Mouse (Mus musculus) midbrain, embryonic 16.5 days (tissue): ENCODE results near the gene Dip2b. TPM values are rescaled to one million over a fixed set of nuclear protein-coding genes. Genes with fewer than 3 reads are reported as not detected.

Source experiments
- ATAC-seq: fragments of 200-750 bp; cut with Nextera tagmentation; 2 replicates; pipeline ENCODE4 v1.8.0; 2017; ENCODE audit warnings: moderate TSS enrichment
- H3K27ac ChIP-seq: fragments of 300-500 bp; sonication (generic); 2 replicates; pipeline ENCODE4 v1.5.1; 2014; ENCODE audit warnings: mild to moderate bottlenecking, low read length, mixed read lengths
- H3K27me3 ChIP-seq: fragments of 300-500 bp; sonication (generic); 2 replicates; pipeline ENCODE4 v1.6.1; 2014; ENCODE audit warnings: low read depth, low read length, mixed read lengths; ENCODE audit not compliant: control insufficient read depth, insufficient read depth
- H3K36me3 ChIP-seq: fragments of 300-500 bp; sonication (generic); 2 replicates; pipeline ENCODE4 v1.6.1; 2014; ENCODE audit warnings: mild to moderate bottlenecking, low read length, moderate library complexity, mixed read lengths; ENCODE audit not compliant: control insufficient read depth, insufficient read depth
- H3K4me1 ChIP-seq: fragments of 300-500 bp; sonication (generic); 2 replicates; pipeline ENCODE4 v1.6.1; 2014; ENCODE audit warnings: mild to moderate bottlenecking, low read length, mixed read lengths; ENCODE audit not compliant: control insufficient read depth, insufficient read depth
- H3K4me2 ChIP-seq: fragments of 300-500 bp; sonication (generic); 2 replicates; pipeline ENCODE4 v1.6.1; 2014; ENCODE audit warnings: mild to moderate bottlenecking, low read length, mixed read lengths
- H3K4me3 ChIP-seq: fragments of 300-500 bp; sonication (generic); 2 replicates; pipeline ENCODE4 v1.5.1; 2014; ENCODE audit warnings: low read depth, mild to moderate bottlenecking, low read length, moderate library complexity, mixed read lengths
- H3K9ac ChIP-seq: fragments of 300-500 bp; sonication (generic); 2 replicates; pipeline ENCODE4 v1.6.1; 2014; ENCODE audit warnings: low read depth, low read length, mixed read lengths
- H3K9me3 ChIP-seq: fragments of 300-500 bp; sonication (generic); replicated peaks from 2 replicates; pipeline ENCODE4 v1.6.1; 2014; ENCODE audit warnings: mild to moderate bottlenecking, low read length, mixed read lengths; ENCODE audit not compliant: control insufficient read depth, poor library complexity, severe bottlenecking
- WGBS: fragments of 180-500 bp; shearing (Covaris S2); extraction: QIAGEN DNeasy Blood & Tissue Kit; methylation state at CpG from one replicate; pipeline ENCODE4 v1.1.7; 2014; 5-methylcytosine and 5-hydroxymethylcytosine counted together
- polyA plus RNA-seq: library from polyadenylated mRNA; unstranded; fragments of >200 nt; fragmentation: Nextera tagmentation; extraction: Ambion mirVana; gene quantifications from 2 replicates; pipeline ENCODE4 v1.2.1, GENCODE M21; 2015

The Dip2b gene
- polyA plus RNA-seq, 1 experiment from 2014 or later = 16.5 TPM

DNA sequence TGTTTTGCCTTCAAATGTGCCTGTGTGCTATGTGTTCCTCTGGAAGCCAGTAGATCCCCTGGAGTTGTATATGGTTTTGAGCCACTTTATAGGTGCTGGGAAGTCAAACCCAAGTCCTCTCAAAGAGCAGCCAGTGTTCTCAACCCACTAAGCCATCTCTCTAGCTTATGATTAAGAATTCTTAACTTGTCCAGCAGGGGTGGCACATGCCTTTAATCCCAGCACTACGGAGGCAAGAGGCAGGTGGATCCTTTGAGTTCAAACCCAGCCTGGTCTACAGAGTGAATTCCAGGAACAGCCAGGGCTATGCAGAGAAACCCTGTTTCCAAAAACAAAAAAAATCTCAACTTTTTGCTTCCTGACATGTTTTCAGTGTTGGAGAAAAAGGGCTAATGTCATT, 192.2 kb downstream of the Dip2b start:
- Histone ChIP-seq H3K27me3 (no peaks in the 10 kb centered on the region), H3K36me3 (peaks cover 7% of the 10 kb centered on the region), H3K4me3 (no peak overlapping the region), H3K4me1 (peaks cover 16% of the 10 kb centered on the region), H3K4me2 (no peak overlapping the region), H3K9ac (no peak overlapping the region), H3K27ac (no peak overlapping the region), H3K9me3 (no peaks in the 10 kb centered on the region)
- no peak for ATAC-seq
- 43% methylated on average over 1 of the region's 1 CpGs for WGBS

DNA sequence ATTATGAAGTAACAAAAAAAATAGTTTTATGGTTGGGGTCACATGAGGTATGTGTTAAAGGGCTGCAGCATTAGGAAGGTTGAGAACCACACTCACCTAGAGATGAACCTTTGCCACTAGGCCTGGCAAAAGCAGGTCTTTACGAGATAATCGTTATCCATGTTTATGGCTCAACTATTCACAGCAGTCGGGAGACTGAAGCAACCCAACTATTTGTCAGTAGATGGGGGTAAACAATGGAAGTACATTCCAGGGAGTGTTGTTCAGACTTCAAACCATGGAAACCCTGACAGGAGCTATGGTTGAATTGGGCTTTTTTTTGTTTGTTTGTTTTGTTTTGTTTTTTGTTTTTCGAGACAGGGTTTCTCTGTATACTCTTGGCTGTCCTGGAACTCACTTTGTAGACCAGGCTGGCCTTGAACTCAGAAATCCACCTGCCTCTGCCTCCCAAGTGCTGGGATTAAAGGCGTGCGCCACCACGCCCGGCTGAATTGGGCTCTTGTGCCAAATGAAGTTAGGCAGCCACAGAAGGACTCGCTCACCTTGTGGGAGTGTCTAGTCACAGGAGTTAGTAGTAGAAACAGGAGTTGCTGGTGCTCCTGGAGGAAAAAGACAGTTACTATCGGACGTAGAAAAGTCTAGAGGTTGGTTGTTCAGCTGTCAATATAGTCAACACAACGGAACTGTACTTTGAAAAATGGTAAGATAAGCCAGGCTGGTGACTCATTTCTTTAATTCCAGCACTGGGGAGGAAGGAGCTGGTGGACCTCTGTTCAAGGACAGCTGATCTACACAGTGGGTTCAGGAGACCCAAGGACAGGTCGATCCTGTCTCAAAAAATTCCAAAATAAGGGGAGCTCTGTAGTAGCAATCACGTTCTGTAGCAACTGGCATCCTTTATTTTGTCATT, 193.4 kb downstream of the Dip2b start:
- no peaks in the 10 kb centered on the region for H3K27me3 ChIP-seq
- peaks cover 7% of the 10 kb centered on the region for H3K36me3 ChIP-seq
- H3K4me3 ChIP-seq = no peak overlapping the region
- ATAC-seq = no peak
- H3K9ac ChIP-seq = no peak overlapping the region
- peaks cover 14% of the 10 kb centered on the region for H3K4me1 ChIP-seq
- WGBS = 92% methylated on average over 14 of the region's 14 CpGs
- no peaks in the 10 kb centered on the region for H3K9me3 ChIP-seq
- no peak overlapping the region for H3K4me2 ChIP-seq
- H3K27ac ChIP-seq = no peak overlapping the region

DNA sequence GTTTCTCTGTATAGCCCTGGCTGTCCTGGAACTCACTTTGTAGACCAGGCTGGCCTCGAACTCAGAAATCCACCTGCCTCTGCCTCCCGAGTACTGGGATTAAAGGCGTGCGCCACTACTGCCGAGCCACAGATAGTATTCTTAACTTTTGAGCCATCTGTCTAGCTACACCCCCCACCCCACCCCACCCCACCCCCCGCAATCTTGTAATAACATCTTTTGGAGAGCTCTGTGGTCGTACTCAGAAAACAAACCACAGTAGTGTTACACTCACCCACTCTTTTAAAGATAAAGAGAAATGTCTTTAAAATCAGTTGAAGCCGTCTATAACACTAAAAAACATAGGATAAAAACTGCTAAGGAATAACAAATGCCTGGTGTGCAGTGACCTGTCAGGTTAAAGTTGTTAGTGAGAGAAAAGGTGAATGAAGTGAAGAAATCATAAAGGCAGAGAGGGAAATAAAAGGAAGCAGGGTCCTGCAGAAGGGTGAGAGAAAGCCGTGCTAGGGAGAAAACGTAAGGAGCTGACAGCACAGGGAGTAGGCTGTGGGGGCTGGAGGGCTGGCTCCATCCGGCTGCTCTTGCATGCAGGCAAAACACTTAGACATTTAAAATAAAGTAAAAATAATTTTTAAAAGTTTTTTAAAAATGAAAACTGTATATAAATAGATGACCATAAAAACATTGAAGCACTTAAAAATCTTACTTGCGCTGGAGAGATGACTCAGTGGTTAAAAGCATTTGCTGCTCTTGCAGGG, 196.9 kb downstream of the Dip2b start:
- Histone ChIP-seq H3K4me3 (no peak overlapping the region), H3K36me3 (peaks cover 7% of the 10 kb centered on the region), H3K9ac (no peak overlapping the region), H3K4me1 (no peaks in the 10 kb centered on the region), H3K27me3 (no peaks in the 10 kb centered on the region), H3K9me3 (no peaks in the 10 kb centered on the region), H3K27ac (no peak overlapping the region), H3K4me2 (no peak overlapping the region)
- 94% methylated on average over 12 of the region's 12 CpGs for WGBS
- no peak for ATAC-seq

DNA sequence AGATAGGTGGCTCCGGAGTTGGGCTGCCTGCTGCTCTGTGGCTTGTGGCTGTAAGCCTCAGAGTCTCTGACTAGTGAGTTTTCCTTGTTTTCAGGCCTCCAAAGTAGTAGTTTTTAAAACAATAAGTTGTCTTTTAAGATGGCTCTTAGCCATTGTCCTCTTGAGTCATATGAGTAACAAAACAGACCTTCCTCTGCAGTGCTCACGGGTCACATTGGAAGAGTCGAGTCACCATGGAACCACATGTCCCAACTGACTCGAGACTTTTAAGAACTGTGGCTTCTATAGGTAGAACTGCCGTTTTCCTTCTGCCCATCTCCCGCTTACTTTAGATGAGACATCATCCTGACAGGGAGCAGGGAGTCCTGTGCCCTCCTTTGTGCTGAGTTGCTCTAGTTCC, 198.5 kb downstream of the Dip2b start:
- Histone ChIP-seq H3K36me3 (peaks cover 7% of the 10 kb centered on the region), H3K4me1 (no peaks in the 10 kb centered on the region), H3K4me3 (no peak overlapping the region), H3K9me3 (no peaks in the 10 kb centered on the region), H3K27ac (no peak overlapping the region), H3K27me3 (no peaks in the 10 kb centered on the region), H3K4me2 (no peak overlapping the region), H3K9ac (no peak overlapping the region)
- 91% methylated on average over 6 of the region's 6 CpGs for WGBS
- no peak for ATAC-seq

DNA sequence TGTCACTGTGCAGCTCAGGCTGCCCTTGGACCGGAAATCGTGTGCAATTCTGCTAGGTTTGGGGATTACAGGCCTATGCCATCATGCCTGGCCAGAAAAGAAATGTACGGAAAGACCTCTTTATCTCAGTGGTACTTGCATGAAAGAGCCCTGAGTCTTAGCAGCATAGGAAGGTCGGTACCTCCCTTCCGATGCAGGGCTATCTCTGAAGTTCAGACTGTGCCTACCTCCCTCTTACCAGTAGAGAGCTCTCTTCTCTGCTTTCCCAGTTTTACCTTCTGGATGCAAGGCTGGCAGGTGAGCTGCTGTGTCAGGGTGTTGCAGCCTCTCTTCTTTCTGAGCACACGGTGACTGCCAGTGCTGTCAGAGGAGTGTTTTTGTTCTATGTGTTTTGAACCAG, 203.3 kb downstream of the Dip2b start:
- H3K36me3 ChIP-seq = peaks cover 2% of the 10 kb centered on the region
- no peak overlapping the region for H3K4me2 ChIP-seq
- WGBS = 93% methylated on average over 6 of the region's 6 CpGs
- H3K9me3 ChIP-seq = no peaks in the 10 kb centered on the region
- no peak overlapping the region for H3K27ac ChIP-seq
- ATAC-seq = no peak
- H3K9ac ChIP-seq = no peak overlapping the region
- no peaks in the 10 kb centered on the region for H3K4me1 ChIP-seq
- no peaks in the 10 kb centered on the region for H3K27me3 ChIP-seq
- H3K4me3 ChIP-seq = no peak overlapping the region

DNA sequence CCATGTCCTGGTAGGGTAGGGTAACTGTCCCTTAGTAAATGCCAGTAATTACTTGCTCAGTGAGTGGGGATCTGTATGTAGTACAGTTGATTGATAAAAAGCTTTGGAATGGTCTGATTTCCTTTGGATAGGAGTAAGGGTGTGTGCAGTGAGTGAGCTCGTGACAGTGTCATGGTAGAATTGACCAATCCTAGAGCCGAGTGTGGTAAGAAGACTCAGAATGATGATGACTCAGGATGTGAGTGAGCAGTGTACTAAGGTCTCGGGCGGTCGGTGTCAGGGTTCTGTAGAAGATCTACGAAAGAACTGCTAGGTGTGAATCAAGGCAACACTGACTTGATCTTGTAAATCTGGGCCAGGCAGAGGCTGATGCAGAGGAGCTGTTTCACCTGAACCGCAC, 207.5 kb downstream of the Dip2b start:
- H3K27ac ChIP-seq = no peak overlapping the region
- no peak for ATAC-seq
- WGBS = 97% methylated on average over 7 of the region's 7 CpGs
- no peak overlapping the region for H3K4me2 ChIP-seq
- no peaks in the 10 kb centered on the region for H3K9me3 ChIP-seq
- no peaks in the 10 kb centered on the region for H3K4me1 ChIP-seq
- H3K36me3 ChIP-seq = peaks cover 8% of the 10 kb centered on the region; the same call in 1 of the 2 replicates
- H3K4me3 ChIP-seq = no peak overlapping the region
- no peak overlapping the region for H3K9ac ChIP-seq
- H3K27me3 ChIP-seq = no peaks in the 10 kb centered on the region

DNA sequence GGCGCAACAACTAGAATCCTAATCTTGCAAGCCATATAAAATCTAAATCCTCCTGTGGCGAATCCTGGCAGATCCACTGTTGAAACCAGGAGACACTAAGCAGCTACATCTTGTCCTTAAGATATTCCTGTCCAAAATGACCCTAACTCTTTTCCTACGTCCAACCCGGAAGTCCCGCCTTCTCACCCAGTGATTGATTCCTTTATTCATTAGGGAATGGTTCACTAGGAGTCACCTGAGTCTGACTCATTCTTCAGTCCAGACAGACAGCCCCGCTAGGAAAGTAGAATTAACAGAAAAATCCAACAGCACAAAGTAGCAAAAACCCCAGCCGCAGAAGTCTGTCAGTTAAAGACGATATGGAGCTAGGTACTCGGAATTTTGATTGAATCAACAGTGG, 208.8 kb downstream of the Dip2b start:
- H3K4me2 ChIP-seq = no peak overlapping the region
- no peaks in the 10 kb centered on the region for H3K4me1 ChIP-seq
- H3K27me3 ChIP-seq = no peaks in the 10 kb centered on the region
- H3K36me3 ChIP-seq = peaks cover 8% of the 10 kb centered on the region
- no peak overlapping the region for H3K4me3 ChIP-seq
- WGBS = 96% methylated on average over 9 of the region's 9 CpGs
- no peaks in the 10 kb centered on the region for H3K9me3 ChIP-seq
- no peak overlapping the region for H3K9ac ChIP-seq
- no peak overlapping the region for H3K27ac ChIP-seq
- ATAC-seq = no peak

DNA sequence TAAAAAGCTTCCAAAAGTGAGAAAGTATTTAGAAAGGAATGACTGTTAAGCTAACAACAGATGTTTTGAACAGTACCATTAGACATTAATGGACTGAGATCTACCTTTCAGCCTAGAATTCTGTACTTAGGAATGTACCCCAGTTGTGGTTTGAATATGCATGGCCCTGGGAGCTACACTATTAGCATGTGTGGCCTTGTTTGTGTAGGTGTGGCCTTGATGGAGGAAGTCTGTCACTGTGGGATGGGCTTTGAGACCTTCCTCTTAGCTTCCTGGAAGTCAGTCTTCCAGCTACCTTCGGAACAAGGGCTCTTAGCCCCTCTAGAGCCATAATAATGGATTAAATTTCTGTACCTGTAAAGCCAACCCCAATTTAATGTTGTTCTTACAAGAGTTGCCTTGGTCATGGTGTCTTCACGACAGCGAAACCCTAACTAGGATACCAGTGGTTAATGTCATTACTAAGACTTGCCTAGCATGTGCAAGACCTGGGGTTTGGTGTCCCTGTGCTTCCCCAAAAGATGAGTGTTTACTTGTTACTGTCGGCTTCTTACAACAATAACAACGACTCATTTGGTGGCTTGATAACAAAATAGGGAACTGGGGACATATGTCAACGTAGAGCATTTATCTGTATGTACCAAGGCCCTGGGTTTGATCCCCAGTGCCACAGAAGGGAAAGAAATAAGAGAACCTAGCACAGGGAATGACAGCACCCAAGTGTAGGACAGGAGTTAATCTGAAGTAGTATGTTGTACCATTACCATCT, 210.4 kb downstream of the Dip2b start:
- Histone ChIP-seq H3K36me3 (peaks cover 19% of the 10 kb centered on the region), H3K27ac (no peak overlapping the region), H3K4me3 (no peak overlapping the region), H3K4me1 (no peaks in the 10 kb centered on the region), H3K9me3 (no peaks in the 10 kb centered on the region), H3K4me2 (no peak overlapping the region), H3K27me3 (no peaks in the 10 kb centered on the region), H3K9ac (no peak overlapping the region)
- 97% methylated on average over 6 of the region's 6 CpGs for WGBS
- ATAC-seq = no peak
